Mouse (Mus musculus) embryo, embryonic 9.5 days (tissue): ENCODE measurements at regions not wholly inside any gene's neighbourhood (a gene's known extent, or its start where the extent isn't known, plus 50 kb on each side); places are given as distances from the start of the nearest gene placed in this dataset.

Source experiments
- DNase-seq: peaks from one replicate; pipeline ENCODE4 v3.0.0-alpha.2; 2017; ENCODE audit errors: extremely low spot score

DNA sequence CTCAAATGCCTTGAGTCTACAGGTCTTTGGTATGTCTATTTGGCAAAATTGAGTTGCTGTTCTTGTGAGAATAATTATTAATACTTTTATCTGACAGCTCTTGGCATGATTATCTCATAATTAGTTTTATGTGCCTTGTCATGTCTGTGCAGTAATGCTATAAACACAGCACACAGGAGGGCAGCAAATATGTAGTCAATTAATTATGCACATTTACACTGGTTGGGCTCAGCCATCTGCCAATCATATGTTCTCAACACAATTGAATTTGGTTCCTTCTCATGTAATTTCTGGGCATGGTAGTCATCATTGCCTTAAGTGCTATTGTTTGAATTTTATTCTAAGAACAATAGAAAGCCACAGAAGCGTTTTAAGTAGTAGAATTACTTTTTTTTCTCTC lies 1650.7 kb upstream of the Tenm2 start:
- DNase-seq, result no peak

DNA sequence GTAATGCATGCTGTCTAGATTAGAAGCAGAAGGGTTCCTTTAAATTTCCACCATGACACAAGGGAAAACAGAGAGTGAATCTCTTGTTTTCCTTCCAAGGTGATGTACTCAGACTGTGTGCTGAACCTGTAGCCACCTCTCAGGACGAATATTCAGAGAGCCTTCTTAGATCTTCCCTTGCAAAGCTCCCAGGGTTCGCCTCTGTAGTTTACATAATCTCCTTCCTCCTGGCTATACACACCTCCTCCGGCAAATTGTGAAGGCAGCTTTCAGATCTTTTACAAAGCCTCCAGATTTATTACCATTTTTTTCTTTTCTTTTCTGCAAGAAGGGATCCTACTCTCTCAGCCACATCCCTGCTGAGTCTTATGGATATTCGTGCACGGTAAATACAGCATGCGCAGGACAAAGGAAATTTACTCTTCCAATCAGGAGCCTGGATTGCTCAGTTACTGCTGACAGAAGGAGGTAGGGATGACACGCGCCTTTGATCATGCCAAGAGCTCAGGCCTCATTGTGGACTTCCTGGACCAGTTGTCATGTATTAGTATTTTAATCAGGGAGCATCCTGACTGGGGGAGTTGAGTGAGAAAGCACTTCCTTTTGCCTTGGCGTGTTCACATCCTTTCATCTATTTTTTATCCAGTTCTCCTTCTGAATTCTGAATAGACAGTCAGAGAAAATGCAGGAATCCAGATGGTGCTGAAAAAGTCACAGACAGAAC lies 1626.0 kb upstream of the Tenm2 start:
- peak; percentile 1 for DNase-seq

DNA sequence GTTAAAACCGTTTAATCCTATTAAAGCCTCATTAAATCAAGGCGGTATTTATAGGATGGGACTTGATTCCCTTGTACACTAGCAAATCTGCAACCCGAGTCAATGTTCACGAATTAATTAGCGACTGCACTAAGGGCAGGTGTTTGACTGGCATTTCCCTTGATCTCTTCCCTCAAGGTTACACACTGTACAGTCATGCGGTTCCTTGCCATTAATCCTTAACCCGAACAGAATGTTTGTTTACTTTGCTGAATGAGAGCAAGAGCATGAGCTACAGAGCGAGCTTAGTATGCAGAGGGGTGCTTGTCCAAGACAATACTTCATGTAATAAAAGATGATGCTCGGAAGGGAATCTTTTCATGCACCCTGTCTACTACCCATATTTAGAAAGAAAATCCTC lies 1620.9 kb upstream of the Tenm2 start:
- no peak for DNase-seq

DNA sequence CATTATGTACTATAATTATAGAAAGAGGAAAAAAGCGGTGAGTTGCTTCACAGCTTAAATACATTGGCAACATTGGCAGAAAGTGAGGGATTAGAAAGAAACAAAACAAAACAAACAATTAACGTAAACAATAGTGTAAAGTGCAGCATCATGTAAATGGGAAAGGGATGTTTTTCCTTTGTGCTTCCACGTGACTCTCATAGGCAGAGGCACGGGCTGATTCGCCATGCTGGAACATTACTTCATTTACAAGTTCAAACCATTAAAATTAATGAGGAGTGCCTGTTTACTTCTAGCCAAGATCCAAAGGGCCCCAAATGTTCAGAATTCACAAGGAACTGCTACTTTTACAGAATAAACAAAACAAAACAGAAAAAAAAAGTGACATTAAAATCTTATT lies 1593.4 kb upstream of the Tenm2 start:
- DNase-seq, result no peak

DNA sequence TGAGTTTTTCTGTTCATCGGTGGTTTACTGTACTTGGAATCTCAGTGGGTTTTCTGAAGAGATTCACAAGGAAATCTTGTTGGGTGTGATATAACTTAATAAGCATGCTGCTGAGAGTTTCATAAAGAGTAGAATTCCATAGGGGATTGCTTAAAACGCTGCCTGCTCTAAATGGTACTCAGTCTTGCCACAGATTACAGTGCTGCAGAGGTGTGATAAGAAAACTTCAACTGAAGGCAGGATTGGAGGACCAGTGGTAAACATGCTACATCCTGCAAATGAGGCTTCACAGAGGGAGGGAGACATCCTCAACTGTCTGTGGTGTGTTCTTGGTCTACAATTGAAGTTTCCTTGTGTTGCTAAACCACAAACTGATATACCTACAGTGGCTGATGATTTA lies 1592.6 kb upstream of the Tenm2 start:
- no peak for DNase-seq

DNA sequence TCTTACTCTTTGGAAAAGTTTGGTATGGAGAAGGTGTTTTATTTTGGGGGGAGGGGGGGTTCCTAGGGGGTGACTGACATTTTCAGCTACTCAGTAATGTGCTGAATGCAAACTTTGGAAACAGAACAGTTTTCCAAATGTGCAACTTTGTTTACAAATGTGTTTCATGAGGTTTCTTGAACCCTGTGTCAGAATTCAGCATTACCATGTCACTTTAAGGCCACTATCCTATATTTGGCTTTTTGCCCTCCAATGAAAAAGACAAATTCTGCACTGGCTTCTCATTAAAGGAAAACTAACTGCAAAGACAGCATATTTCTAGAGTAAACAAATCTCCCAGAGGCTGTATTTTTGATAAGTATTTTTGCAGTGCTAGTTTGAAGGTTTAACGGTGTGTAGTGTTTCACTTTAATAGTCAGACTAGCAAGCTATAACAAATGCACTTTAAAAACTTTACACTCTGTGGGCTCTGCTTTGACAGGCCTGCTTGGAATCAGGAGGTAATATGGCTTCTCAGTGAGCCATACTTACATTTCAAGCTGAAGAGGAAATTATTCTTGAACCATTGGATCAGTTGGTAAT lies 1589.5 kb upstream of the Tenm2 start:
- DNase-seq, result no peak

DNA sequence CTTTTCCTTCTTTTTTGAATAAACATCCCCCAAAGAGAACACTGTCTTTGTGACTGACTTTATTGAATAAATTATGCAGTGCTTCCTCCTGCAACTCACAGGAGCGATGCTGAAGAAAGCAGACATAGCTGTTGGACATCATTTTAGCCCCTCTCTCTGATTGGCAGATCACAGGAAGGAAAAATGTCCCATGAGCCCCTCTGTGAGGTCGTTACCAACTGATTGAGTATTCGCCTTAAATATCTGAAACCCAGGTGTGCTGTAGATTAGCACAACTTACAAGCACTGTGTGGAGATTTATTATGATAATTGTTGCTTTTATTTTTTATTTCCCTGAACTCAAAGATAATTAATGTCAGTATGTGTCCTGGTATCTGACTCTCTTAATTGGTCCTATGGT lies 1582.4 kb upstream of the Tenm2 start:
- DNase-seq, result no peak

DNA sequence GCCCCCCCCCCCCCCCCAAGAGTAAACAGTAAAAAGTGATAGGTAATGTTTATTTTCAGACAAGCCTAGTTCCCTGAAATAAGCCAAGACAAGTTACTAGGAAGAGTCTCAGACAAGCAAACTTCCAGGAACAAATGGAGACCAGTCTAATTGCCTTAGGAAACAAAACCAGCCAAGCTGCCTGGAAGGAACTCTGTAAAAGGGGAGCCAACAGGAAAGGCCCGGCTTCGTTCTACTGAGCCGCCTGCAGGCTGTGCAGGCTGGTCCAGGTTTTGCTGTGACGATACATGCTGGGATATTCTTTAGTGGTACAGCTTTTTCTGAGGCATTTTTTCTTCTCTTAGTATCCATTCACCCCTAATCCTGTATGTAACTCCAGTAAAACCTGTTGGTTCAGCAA lies 1547.8 kb upstream of the Tenm2 start:
- DNase-seq, result no peak

DNA sequence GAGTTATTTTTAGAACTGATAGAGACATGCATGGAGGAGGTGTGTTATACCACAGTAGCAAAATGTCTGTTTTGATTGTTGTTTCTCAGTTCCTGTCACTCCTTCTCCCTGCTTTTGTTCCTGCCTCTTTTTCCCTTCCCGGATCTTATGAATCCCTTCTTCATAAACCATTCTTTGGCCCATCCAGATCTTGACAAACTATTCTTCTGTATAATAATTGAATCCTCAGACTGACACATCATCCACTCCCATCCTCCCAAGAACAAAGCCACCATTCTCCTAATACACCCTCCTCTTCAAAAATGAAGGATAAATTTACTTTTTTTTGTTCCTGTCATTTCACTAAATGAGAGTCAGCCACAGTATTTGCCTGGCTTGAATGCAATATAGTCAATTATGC lies 1543.8 kb upstream of the Tenm2 start:
- DNase-seq, result no peak

DNA sequence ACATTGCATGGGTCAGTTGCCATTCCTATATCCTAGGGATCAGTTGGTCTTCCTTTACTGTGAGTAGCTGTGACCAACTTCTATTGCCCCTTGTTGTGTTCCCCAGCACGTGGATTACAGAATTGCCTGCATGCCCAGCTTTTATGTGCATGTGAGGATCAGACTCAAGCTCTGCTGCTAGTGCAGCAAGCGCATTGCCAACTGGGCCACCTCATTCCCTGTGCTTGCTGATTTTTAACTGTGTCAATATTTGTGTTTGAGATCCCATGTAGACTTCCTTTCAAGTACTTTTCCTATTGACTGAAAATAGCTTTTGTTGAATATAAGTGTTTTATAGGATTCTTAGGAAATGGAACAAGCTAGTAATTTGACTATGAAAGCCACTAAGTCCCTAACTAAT lies 1526.5 kb upstream of the Tenm2 start:
- no peak for DNase-seq

DNA sequence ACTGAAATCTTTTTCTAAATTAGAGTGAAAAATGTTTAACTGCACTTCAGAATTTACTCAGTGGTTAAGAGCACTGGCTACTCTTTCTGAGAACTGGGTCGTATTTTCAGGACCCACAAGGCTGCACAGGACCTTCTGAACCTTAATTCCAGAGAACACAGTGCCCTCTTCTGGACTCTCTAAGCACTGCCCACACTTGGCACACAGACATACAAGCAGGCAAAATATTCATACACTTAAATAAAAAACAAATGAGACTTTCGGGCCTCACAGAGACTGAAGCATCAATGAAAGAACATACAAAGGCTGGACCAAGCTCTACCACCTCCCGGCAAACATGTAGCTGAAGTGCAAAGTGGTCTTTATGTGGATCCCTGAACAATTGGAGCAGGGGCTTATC lies 1511.8 kb upstream of the Tenm2 start:
- peak; percentile 44 for DNase-seq

DNA sequence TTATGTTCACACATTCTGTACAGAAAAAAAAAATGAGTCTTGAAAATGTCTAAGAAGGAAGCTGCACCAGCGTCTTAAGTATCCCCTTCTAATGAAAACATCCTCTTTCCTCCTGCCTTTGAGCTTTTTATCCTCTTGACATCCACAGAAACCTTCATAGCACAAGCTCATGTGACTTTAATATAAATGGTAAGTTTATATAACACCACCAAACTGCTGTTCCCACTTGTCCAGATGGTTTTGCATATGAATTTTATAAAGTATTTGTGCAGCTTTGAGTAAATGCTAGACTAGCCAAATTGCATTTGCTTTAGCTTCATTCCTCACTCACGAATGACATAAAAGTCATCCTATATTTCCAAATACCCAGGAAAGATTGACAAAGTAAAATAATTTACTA lies 1493.3 kb upstream of the Tenm2 start:
- no peak for DNase-seq

DNA sequence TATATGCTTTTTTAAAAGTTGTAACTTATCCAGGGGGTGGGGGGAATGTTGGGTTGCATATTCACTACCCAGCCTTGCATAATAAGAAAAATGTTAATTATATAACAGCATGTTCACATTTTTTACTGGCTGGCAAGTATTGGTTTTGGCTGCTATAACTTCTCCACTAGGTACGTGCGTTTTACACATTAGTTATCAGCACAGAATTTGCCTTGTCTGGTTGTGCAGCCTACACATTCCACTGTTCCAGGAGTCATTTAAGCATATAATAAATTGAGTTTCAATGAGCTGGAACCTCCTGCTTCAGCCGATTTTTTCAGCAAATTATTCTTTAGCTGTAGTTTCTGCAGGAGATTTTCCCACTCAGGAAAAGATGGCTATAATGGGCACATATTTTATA lies 1479.9 kb upstream of the Tenm2 start:
- no peak for DNase-seq

DNA sequence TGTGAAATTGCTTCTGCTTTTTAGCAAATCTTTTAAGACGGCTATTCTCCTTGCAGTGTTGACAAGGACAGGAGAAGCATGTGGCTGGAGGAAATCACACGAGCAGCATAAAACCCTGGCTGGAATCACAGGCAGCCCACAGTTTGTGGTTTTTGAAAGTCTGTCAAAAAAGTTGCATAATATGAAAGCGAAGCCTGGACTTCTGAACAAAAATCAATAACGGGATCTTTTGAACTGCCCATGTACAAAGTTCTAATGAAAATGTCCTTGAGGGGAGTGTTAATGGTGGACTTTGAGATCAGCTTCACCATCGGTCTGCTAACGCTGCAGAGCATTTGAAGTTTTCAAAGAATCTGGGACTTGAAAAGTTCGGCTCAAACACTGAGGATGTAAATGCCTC lies 1445.5 kb upstream of the Tenm2 start:
- DNase-seq, result no peak

DNA sequence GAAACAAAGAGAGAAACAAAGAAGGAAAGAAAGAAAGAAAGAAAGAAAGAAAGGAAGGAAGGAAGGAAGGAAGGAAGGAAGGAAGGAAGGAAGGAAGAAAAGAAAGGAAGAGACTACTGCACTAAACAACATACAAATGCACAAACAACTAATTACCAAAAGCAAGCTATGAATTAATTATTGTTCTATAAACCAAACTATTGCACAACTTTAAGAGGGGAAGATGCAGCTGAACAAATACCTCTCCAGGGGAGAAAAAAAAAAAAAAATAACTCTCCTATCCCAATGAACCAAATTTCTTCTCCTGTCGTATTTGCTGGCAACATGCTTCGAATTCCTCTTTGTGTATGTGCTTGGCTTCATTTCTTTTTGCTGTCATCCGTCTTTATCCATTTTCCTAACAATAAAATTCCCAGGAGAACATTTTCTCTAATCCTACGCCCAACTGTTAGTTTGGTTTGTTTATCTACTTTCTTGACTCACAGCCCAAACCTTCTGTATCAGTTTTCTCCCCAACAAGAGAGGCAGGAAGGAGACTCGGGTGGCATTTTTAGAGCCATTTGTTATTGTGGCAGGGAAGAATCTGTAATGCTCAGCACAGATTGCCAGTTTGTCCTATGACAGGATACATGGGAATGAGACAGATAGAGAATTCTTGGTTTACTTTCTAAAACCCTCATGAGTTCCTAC lies 1437.7 kb upstream of the Tenm2 start:
- no peak for DNase-seq
